Mouse (Mus musculus) neural tube, embryonic 15.5 days (tissue): ENCODE data around the gene Galnt12. TPM values are rescaled to one million over a fixed set of nuclear protein-coding genes. Genes with fewer than 3 reads are reported as not detected.

Experiments
- ATAC-seq: fragments of 200-750 bp; cut with Nextera tagmentation; 2 replicates; pipeline ENCODE4 v1.8.0; 2017; ENCODE audit warnings: mild to moderate bottlenecking, moderate TSS enrichment, moderate library complexity; ENCODE audit not compliant: low FRiP score
- H3K27ac ChIP-seq: fragments of 300-500 bp; sonication (generic); replicated peaks from 2 replicates; pipeline ENCODE4 v1.5.1; 2015; ENCODE audit warnings: mild to moderate bottlenecking, inconsistent platforms
- H3K27me3 ChIP-seq: fragments of 300-500 bp; sonication (generic); replicated peaks from 2 replicates; pipeline ENCODE4 v1.6.1; 2015; ENCODE audit warnings: inconsistent platforms
- H3K36me3 ChIP-seq: fragments of 300-500 bp; sonication (generic); 2 replicates; pipeline ENCODE4 v1.6.1; 2015; ENCODE audit warnings: inconsistent platforms
- H3K4me1 ChIP-seq: fragments of 300-500 bp; sonication (generic); 2 replicates; pipeline ENCODE4 v1.6.1; 2015; ENCODE audit warnings: inconsistent platforms
- H3K4me2 ChIP-seq: fragments of 300-500 bp; sonication (generic); 2 replicates; pipeline ENCODE4 v1.6.1; 2015; ENCODE audit warnings: inconsistent platforms, mild to moderate bottlenecking, moderate library complexity
- H3K4me3 ChIP-seq: fragments of 300-500 bp; sonication (generic); replicated peaks from 2 replicates; pipeline ENCODE4 v1.5.1; 2015; ENCODE audit warnings: mild to moderate bottlenecking, inconsistent platforms
- H3K9ac ChIP-seq: fragments of 300-500 bp; sonication (generic); replicated peaks from 2 replicates; pipeline ENCODE4 v1.6.1; 2015; ENCODE audit warnings: mild to moderate bottlenecking, inconsistent platforms
- H3K9me3 ChIP-seq: fragments of 300-500 bp; sonication (generic); replicated peaks from 2 replicates; pipeline ENCODE4 v1.6.1; 2016; ENCODE audit warnings: inconsistent platforms
- WGBS: fragments of 180-500 bp; shearing (Covaris S2); methylation state at CpG from one replicate; pipeline ENCODE4 v1.1.7; 2015; ENCODE audit warnings: mixed read lengths; 5-methylcytosine and 5-hydroxymethylcytosine counted together
- polyA plus RNA-seq: library from polyadenylated mRNA; unstranded; fragments of >200 nt; fragmentation: Nextera tagmentation; extraction: Ambion mirVana; gene quantifications from 2 replicates; pipeline ENCODE4 v1.2.1, GENCODE M21; 2015

Gene Galnt12
- polyA plus RNA-seq, 1 experiment from 2014 or later = 1.3 TPM

DNA sequence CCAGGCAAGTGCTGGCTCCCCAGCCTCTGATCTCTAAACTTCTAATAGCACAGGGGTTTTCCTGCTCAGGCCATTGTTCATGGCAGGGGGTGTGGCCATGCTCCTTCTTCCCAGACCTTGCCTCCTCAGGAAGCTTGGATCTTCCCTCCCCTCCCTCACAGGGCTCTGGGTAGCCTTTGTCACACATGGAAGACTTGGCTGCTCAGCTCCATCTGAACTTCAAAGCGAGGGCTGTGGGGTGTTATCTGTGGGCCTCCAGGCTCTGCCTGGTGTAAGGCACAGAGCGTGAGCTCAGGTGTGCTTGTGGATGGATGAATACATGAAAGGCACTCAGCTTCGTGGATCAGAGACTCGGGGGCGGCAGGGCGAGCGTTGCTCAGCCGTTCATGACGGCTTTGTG lies 20.2 kb downstream of the Galnt12 start:
- H3K4me2 ChIP-seq = no peak overlapping the region
- 64% methylated on average over 9 of the region's 9 CpGs for WGBS
- H3K4me1 ChIP-seq = no peaks in the 10 kb centered on the region
- no peak for ATAC-seq
- no peak overlapping the region for H3K4me3 ChIP-seq
- no peaks in the 10 kb centered on the region for H3K9me3 ChIP-seq
- no peak overlapping the region for H3K9ac ChIP-seq
- no peaks in the 10 kb centered on the region for H3K36me3 ChIP-seq
- no peak overlapping the region for H3K27ac ChIP-seq
- no peaks in the 10 kb centered on the region for H3K27me3 ChIP-seq

DNA sequence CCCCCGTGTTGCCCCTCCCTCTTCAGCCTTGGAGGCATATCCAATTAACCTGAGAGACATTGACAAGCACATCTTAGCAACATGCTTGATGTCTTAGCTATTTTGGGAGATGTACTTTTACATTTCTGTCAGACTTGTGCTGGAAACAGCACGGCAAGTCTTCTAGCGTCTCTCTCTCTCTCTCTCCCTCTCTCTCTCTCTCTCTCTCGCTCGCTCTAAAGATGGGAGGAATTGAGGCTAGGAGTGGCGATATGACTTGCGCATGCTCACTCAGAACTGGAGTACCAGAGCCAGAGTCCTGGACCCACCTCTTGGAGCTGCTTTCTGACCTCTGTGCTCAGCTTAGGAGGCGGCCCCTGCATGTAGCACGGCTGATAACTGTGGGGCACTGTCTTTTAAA lies 20.9 kb downstream of the Galnt12 start:
- Histone ChIP-seq H3K36me3 (no peaks in the 10 kb centered on the region), H3K4me1 (no peaks in the 10 kb centered on the region), H3K27ac (no peak overlapping the region), H3K9me3 (no peaks in the 10 kb centered on the region), H3K27me3 (no peaks in the 10 kb centered on the region), H3K4me3 (no peak overlapping the region), H3K4me2 (no peak overlapping the region), H3K9ac (no peak overlapping the region)
- ATAC-seq = no peak
- 80% methylated on average over 9 of the region's 9 CpGs for WGBS

- ATAC-seq = no peak
- Histone ChIP-seq H3K4me3 (no peak overlapping the region), H3K27me3 (no peaks in the 10 kb centered on the region), H3K27ac (no peak overlapping the region), H3K9me3 (no peaks in the 10 kb centered on the region), H3K4me2 (no peak overlapping the region), H3K4me1 (peaks cover 3% of the 10 kb centered on the region; the same call in 1 of the 2 replicates), H3K9ac (no peak overlapping the region), H3K36me3 (no peaks in the 10 kb centered on the region)
- 64% methylated on average over 13 of the region's 13 CpGs for WGBS
Observed at GRCm38 (mm10) chr4:47122051-47122706, 30.5 kb downstream of the Galnt12 start.

- Histone ChIP-seq H3K36me3 (no peaks in the 10 kb centered on the region), H3K4me3 (no peak overlapping the region), H3K4me2 (no peak overlapping the region), H3K4me1 (peaks cover 3% of the 10 kb centered on the region; the same call in 1 of the 2 replicates), H3K9me3 (no peaks in the 10 kb centered on the region), H3K27ac (no peak overlapping the region), H3K9ac (no peak overlapping the region), H3K27me3 (no peaks in the 10 kb centered on the region)
- whole genome bisulfite sequencing = 84% methylated on average over 9 of the region's 9 CpGs
- ATAC-seq = no peak
Observed at GRCm38 (mm10) chr4:47124140-47124711, 32.5 kb downstream of the Galnt12 start.

GRCm38 (mm10) chr4:47128515-47128914 lies 36.8 kb downstream of the Galnt12 start:
- H3K4me3 ChIP-seq = no peak overlapping the region
- H3K9me3 ChIP-seq = no peaks in the 10 kb centered on the region
- H3K36me3 ChIP-seq = no peaks in the 10 kb centered on the region
- 80% methylated on average over 7 of the region's 7 CpGs for WGBS
- no peaks in the 10 kb centered on the region for H3K4me1 ChIP-seq
- H3K9ac ChIP-seq = no peak overlapping the region
- H3K4me2 ChIP-seq = no peak overlapping the region
- H3K27ac ChIP-seq = no peak overlapping the region
- no peaks in the 10 kb centered on the region for H3K27me3 ChIP-seq
- no peak for ATAC-seq

DNA sequence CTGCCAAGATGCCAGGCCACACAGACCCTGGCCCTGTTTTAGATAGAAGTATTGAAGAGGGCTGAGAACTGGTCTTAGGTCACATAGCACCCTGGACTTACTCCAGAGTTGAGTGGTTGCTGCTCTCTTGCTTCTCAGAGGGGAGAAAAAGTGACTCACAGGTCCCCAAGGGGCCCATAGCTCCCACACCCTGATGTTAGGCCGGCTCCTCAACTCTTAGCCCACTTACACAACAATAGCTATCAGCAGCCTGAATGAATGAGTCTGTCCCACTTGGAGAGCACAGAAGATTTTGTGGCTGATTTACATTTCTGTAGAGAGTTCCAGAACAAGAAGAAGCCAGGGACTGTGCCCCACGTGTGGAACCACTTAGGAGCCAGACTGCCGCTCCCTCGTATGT lies 37.9 kb downstream of the Galnt12 start:
- Histone ChIP-seq H3K4me1 (no peaks in the 10 kb centered on the region), H3K36me3 (no peaks in the 10 kb centered on the region), H3K27ac (no peak overlapping the region), H3K27me3 (no peaks in the 10 kb centered on the region), H3K4me3 (no peak overlapping the region), H3K4me2 (no peak overlapping the region), H3K9me3 (no peaks in the 10 kb centered on the region), H3K9ac (no peak overlapping the region)
- ATAC-seq = no peak
- WGBS = 61% methylated on average over 4 of the region's 4 CpGs

DNA sequence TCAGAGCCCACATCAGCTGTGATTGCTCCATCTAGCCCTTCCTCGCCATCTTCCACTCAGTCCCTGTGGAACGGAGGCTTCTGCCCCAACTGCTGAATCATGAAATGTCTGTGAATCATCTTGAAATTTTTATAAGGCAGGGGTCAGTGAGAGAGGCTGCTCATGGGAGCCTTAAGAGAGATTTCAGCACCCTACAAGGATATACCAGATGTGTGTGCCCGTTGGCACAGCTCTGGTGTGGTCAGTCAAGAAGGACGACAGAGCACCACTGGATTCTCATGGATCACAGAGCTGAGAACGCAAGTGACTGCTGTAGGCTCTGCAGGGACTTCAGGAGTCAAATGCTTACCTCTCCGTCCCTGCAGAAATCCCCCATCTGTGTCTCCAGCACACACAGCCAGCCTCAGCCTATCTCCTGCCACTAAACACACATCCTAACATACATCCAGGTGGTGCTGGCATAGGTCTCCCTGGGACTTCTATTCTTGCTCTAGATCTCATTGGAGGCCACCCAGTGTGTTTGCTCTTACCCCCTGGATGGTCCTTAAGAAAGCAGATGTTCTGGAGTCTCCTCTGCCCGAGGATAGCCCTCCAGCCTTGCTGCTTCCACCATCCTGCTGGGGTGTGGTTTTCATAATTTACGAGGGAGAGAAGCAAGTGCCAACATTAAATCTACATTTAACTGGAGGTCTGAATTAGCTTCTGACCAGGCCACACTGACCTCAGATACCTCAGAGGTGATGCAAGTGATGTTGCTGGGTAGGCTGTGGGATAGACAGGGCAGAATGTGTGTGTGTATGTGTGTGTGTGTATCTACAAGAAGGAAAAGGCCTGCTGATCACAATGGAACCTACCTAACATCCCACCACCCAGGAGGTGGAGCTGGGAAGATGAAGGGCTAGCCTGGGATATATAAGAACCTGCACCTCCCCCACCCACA lies 38.7 kb downstream of the Galnt12 start:
- Histone ChIP-seq H3K36me3 (no peaks in the 10 kb centered on the region), H3K27me3 (no peaks in the 10 kb centered on the region), H3K4me1 (no peaks in the 10 kb centered on the region), H3K4me2 (no peak overlapping the region), H3K9me3 (no peaks in the 10 kb centered on the region), H3K4me3 (no peak overlapping the region), H3K27ac (no peak overlapping the region), H3K9ac (no peak overlapping the region)
- ATAC-seq = no peak
- WGBS = 84% methylated on average over 8 of the region's 8 CpGs

GRCm38 (mm10) chr4:47131931-47132330 lies 40.2 kb downstream of the Galnt12 start:
- 87% methylated on average over 3 of the region's 3 CpGs for WGBS
- no peak for ATAC-seq
- Histone ChIP-seq H3K27me3 (no peaks in the 10 kb centered on the region), H3K27ac (no peak overlapping the region), H3K4me2 (no peak overlapping the region), H3K9me3 (no peaks in the 10 kb centered on the region), H3K4me3 (no peak overlapping the region), H3K4me1 (no peaks in the 10 kb centered on the region), H3K36me3 (no peaks in the 10 kb centered on the region), H3K9ac (no peak overlapping the region)

DNA sequence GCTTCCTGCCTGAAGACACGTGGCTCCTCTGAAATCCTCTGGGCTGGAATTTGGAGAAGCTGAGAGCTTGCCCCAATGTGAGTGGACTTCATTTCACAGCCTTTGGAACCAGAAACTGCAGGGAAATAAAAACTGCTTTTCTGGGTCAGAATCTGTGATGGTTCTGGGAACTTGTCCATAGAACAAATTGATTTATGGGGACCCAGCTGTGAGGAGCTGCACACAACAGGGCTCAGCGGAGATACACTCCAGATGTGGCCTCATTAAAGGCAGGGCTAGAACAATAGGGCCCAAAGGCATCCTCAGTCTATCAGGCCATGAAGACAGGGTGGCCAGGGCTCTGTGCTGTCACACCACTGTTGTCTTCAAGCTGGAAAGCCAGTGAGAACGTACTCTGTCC lies 40.7 kb downstream of the Galnt12 start:
- no peak overlapping the region for H3K9ac ChIP-seq
- H3K4me2 ChIP-seq = no peak overlapping the region
- H3K27me3 ChIP-seq = no peaks in the 10 kb centered on the region
- 26% methylated on average over 3 of the region's 3 CpGs for WGBS
- no peaks in the 10 kb centered on the region for H3K36me3 ChIP-seq
- no peaks in the 10 kb centered on the region for H3K9me3 ChIP-seq
- no peak overlapping the region for H3K27ac ChIP-seq
- no peak for ATAC-seq
- no peak overlapping the region for H3K4me3 ChIP-seq
- no peaks in the 10 kb centered on the region for H3K4me1 ChIP-seq

DNA sequence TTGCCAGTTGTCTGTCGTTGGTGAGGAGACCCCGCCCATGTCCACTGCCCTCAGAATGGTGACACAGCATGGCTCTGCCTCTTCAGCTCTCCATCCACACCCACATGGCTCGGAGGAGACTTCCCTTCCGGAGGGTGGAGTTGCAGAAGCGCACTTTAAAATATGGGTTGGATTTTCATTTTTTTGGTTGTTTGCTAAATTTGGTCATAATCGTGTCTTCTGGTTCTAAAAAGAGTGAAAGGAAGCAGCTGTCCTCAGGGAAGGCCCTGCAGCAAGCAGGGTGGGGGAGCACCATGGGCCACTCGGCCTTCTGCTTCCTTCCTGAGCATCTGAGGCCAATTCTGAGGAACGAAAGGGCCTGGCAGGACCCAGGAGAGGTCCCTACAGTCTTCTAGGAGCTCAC lies 45.0 kb downstream of the Galnt12 start:
- Histone ChIP-seq H3K36me3 (no peaks in the 10 kb centered on the region), H3K4me1 (0 out of 2 replicates have a peak, but pooled peaks cover 6% of the 10 kb centered on the region), H3K27ac (no peak overlapping the region), H3K9ac (no peak overlapping the region), H3K4me2 (no peak overlapping the region), H3K9me3 (no peaks in the 10 kb centered on the region), H3K27me3 (no peaks in the 10 kb centered on the region), H3K4me3 (no peak overlapping the region)
- ATAC-seq = no peak
- WGBS = 88% methylated on average over 8 of the region's 8 CpGs

GRCm38 (mm10) chr4:47137479-47137878 lies 45.8 kb downstream of the Galnt12 start:
- Histone ChIP-seq H3K4me2 (no peak overlapping the region), H3K4me3 (no peak overlapping the region), H3K9ac (no peak overlapping the region), H3K9me3 (no peaks in the 10 kb centered on the region), H3K27ac (no peak overlapping the region), H3K4me1 (peaks cover 14% of the 10 kb centered on the region), H3K27me3 (no peaks in the 10 kb centered on the region), H3K36me3 (no peaks in the 10 kb centered on the region)
- 82% methylated on average over 5 of the region's 5 CpGs for WGBS
- no peak for ATAC-seq

DNA sequence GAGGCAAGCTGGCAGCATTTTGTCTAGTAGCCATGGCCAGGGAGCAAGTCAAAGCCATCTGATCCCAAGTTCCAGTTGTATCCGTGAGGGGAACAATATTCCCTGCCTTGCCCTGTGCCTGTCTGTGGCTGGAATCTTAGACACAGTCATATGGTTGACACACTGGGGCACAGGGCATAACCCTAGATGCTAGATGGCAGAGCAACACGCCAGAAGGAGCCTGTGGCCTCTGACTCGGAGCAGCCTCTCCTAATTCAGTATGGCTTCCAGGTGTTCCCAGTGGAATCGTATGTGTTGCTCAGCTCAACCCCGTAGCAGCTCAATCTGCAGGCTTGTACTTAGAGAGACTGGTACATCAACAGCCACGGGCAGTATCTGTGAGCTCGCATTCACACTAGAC lies 46.7 kb downstream of the Galnt12 start:
- H3K9me3 ChIP-seq = no peaks in the 10 kb centered on the region
- no peak overlapping the region for H3K4me2 ChIP-seq
- no peaks in the 10 kb centered on the region for H3K36me3 ChIP-seq
- peaks cover 15% of the 10 kb centered on the region for H3K4me1 ChIP-seq
- no peak overlapping the region for H3K9ac ChIP-seq
- no peak overlapping the region for H3K27ac ChIP-seq
- WGBS = 89% methylated on average over 7 of the region's 7 CpGs
- no peak for ATAC-seq
- H3K4me3 ChIP-seq = no peak overlapping the region
- no peaks in the 10 kb centered on the region for H3K27me3 ChIP-seq
